Mouse (Mus musculus) olfactory bulb, adult 2 months (tissue): ENCODE data around the gene Krt1.

Source experiments
- CTCF ChIP-seq: fragments of 200-500 bp; IDR thresholded peaks from 2 replicates; pipeline ENCODE4 v1.5.1; 2012; ENCODE audit warnings: low read depth, mild to moderate bottlenecking, low read length, moderate library complexity; ENCODE audit not compliant: insufficient read depth
- POLR2A ChIP-seq: fragments of 200-500 bp; IDR thresholded peaks from 2 replicates; pipeline ENCODE4 v1.6.1; 2012; ENCODE audit warnings: mild to moderate bottlenecking, low read depth, low read length, moderate library complexity; ENCODE audit not compliant: insufficient read depth

GRCm38 (mm10) chr15:101858673-101859425 lies 8.3 kb upstream of the Krt1 start:
- TF ChIP-seq CTCF = no peak
- no peak for TF ChIP-seq POLR2A
